Mouse (Mus musculus) E14TG2a.4 (cell line): Measurements from ENCODE around the gene Lmna.

ENCODE experiments used
- CTCF ChIP-seq: conservative IDR thresholded peaks from 2 replicates; pipeline ENCODE4 v1.5.1; 2014; ENCODE audit warnings: low read length
- NANOG ChIP-seq: IDR thresholded peaks from 2 replicates; pipeline ENCODE4 v1.6.1; 2014; ENCODE audit warnings: borderline replicate concordance, low read length, mixed read lengths
- POU5F1 ChIP-seq: IDR thresholded peaks from 2 replicates; pipeline ENCODE4 v1.6.1; 2014; ENCODE audit warnings: low read length, borderline replicate concordance

DNA sequence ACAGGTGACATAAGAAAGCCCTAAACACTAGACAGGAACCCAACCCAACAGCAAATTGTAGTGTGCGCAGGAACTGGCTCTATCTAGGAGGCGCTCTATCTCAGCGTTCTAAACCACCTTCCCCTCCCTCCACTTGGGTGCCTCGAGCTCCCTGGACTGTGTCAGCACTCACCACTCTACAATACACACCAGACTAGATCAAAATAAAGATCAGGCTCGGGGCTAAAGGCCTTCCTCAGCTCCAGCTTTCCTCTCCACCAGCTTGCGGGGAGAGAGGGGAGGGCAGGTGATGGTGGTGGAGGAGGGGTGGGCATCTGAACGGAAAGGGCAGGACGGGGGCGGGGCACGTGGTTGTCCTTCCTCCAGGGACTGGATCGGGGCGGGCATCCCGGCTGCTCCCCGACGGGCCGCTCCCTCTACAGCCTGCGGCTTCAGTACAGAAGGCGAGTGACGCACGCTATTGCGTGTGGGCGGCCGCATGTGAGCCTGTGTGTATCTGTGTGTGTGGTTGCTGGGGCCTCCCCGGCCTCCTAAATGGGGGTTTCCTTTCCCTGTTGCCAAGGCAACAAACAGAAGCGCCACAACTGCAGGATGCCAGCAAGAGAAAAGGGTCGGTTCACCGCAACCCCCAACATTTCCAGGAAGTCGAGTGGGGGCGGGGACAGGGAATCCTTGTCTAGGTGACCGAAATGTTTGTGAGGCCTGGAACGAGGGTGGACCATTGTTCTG lies at the start of gene Lmna:
- peak; percentile 19; the same call in 1 of the 2 replicates for TF ChIP-seq CTCF
- no peak for TF ChIP-seq POU5F1
- no peak for TF ChIP-seq NANOG
